Mouse (Mus musculus): ENCODE results near the gene Pnpt1. TPM values are rescaled to one million over a fixed set of nuclear protein-coding genes. Genes with fewer than 3 reads are reported as not detected.

Pnpt1 gene
- polyA plus RNA-seq (2012; rRNA removed), result 4.6 and 5.4 TPM in 2 replicates

- peak; percentile 87 for DNase-seq
- WGBS, result under 1% methylated on average over 50 of the region's 50 CpGs
- Histone ChIP-seq H3K4me1 (ENCODE audit: control insufficient read depth, insufficient read depth, low read length) (no peaks in the 10 kb centered on the region; the same call in 1 of the 2 replicates), H3K4me3 (replicated peaks; ENCODE audit: extremely low read depth, low read depth, low read length) (peak within 1 kb of the TSS; percentile 81)
- TF ChIP-seq POLR2A (IDR thresholded peaks at IDR 0.05; ENCODE audit: borderline replicate concordance, extremely low read depth, low read depth, low read length), result peak; percentile 56; the same call in 1 of the 2 replicates
- no peak for TF ChIP-seq CTCF (IDR thresholded peaks at IDR 0.05; ENCODE audit: insufficient read depth, low read length)
Measured at GRCm38 (mm10) chr11:29130385-29131355, at the start of gene Pnpt1. Pnpt1 (plus strand) TSS chr11:29130744.

GRCm38 (mm10) chr11:29092403-29092802 is 38.1 kb upstream of the Pnpt1 start:
- no peak for DNase-seq
- 69% methylated on average over 2 of the region's 2 CpGs for WGBS
- no peak overlapping the region for H3K4me3 ChIP-seq (replicated peaks; ENCODE audit: extremely low read depth, low read depth, low read length)
- H3K4me1 ChIP-seq (ENCODE audit: control insufficient read depth, insufficient read depth, low read length), result no peaks in the 10 kb centered on the region
- TF ChIP-seq POLR2A (IDR thresholded peaks at IDR 0.05; ENCODE audit: borderline replicate concordance, extremely low read depth, low read depth, low read length) (no peak), CTCF (IDR thresholded peaks at IDR 0.05; ENCODE audit: insufficient read depth, low read length) (no peak)

DNA sequence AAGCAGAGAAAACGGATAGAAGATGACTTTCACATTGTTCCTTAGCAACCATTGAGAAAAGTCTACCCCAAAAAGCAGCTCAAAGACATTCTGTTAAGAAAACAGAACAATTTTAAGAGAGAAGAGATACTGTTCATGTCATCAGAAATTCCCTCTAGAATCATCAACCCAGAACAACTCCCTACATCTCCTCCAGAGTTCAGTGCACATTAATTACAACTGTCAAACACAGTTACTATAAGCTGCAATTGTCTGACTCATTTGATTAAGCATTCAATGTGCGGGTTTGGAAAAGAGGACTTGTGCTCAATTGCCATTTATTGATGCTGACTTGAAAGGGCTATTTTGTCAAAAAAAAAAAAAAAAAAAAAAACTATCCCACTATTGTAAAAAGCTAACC is 31.6 kb upstream of the Pnpt1 start:
- no peak for DNase-seq
- TF ChIP-seq POLR2A (IDR thresholded peaks at IDR 0.05; ENCODE audit: borderline replicate concordance, extremely low read depth, low read depth, low read length) (no peak), CTCF (IDR thresholded peaks at IDR 0.05; ENCODE audit: insufficient read depth, low read length) (no peak)
- H3K4me1 ChIP-seq (ENCODE audit: control insufficient read depth, insufficient read depth, low read length), result no peaks in the 10 kb centered on the region
- WGBS, result 49% methylated on average over 2 of the region's 2 CpGs
- no peak overlapping the region for H3K4me3 ChIP-seq (replicated peaks; ENCODE audit: extremely low read depth, low read depth, low read length)

DNA sequence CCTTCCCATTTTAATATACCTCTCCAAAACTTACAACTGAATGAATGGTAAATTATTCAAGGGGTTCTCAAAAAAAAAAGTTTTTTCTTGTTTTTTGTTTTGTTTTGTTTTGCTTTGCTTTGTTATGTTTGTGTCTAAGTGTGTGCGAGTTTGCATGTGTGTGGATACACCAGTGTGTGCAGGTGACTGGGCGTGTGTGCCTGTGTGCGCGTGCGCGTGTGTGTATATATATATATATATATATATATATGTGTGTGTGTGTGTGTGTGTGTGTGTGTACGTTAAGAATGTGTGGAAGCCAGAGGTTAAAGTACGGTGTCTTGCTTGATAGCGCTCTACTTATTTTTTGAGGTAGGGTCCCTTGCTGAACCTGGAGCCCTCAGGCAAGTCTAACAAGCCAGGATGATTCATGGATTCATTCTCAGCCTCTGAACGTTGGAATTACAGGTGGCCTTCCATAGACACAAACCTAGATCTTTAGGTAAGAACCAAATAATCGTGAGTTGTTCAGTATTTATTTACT is 621 bp upstream of the Pnpt1 start:
- TF ChIP-seq CTCF (IDR thresholded peaks at IDR 0.05; ENCODE audit: insufficient read depth, low read length) (no peak), POLR2A (IDR thresholded peaks at IDR 0.05; ENCODE audit: borderline replicate concordance, extremely low read depth, low read depth, low read length) (no peak)
- 42% methylated on average over 11 of the region's 11 CpGs for WGBS
- Histone ChIP-seq H3K4me1 (ENCODE audit: control insufficient read depth, insufficient read depth, low read length) (no peaks in the 10 kb centered on the region; the same call in 1 of the 2 replicates), H3K4me3 (replicated peaks; ENCODE audit: extremely low read depth, low read depth, low read length) (peak overlapping the region; percentile 81)
- no peak for DNase-seq

GRCm38 (mm10) chr11:29140671-29141070 is 10.1 kb downstream of the Pnpt1 start:
- 63% methylated on average over 1 of the region's 1 CpGs for WGBS
- Histone ChIP-seq H3K4me1 (ENCODE audit: control insufficient read depth, insufficient read depth, low read length) (no peaks in the 10 kb centered on the region), H3K4me3 (replicated peaks; ENCODE audit: extremely low read depth, low read depth, low read length) (no peak overlapping the region)
- TF ChIP-seq POLR2A (IDR thresholded peaks at IDR 0.05; ENCODE audit: borderline replicate concordance, extremely low read depth, low read depth, low read length) (no peak), CTCF (IDR thresholded peaks at IDR 0.05; ENCODE audit: insufficient read depth, low read length) (no peak)
- no peak for DNase-seq

DNA sequence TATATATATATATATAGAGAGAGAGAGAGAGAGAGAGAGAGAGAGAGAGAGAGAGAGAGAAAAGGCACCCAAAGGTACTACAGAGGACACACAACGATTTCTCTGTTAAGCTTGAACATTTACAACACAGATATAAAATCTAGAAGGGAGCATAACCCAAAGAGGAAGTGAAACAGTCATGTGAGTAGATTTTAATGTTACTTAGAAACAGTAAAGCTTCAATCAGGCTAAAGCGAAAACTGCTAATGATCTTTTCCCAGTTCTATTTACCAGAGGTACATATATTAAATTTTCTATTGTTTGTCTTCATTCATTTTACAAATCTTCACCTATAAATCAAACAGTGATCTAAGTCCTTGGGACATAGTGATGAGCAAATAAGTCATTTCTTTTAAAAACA is 18.4 kb downstream of the Pnpt1 start:
- WGBS, result 92% methylated on average over 2 of the region's 2 CpGs
- Histone ChIP-seq H3K4me1 (ENCODE audit: control insufficient read depth, insufficient read depth, low read length) (no peaks in the 10 kb centered on the region), H3K4me3 (replicated peaks; ENCODE audit: extremely low read depth, low read depth, low read length) (no peak overlapping the region)
- no peak for TF ChIP-seq POLR2A (IDR thresholded peaks at IDR 0.05; ENCODE audit: borderline replicate concordance, extremely low read depth, low read depth, low read length)
- TF ChIP-seq CTCF (IDR thresholded peaks at IDR 0.05; ENCODE audit: insufficient read depth, low read length), result no peak
- DNase-seq, result no peak

DNA sequence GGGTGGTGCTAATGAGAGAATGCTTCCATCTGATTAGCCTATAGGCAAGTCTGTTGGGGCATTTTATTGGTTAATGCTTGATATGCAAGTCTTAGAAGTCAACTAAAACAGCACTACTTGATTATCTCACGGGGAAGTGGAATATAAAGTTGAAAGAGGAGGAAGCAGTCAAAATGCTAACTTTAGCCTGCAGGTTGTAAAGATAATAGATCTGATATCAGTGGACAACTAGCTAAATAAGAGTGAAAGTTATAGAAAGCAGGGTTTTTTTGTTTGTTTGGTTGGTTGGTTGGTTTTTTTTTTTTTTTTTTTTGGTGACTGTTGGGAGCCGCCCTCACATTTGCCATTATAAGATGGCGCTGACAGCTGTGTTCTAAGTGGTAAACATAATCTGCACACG is 33.0 kb downstream of the Pnpt1 start:
- no peak for DNase-seq
- TF ChIP-seq POLR2A (IDR thresholded peaks at IDR 0.05; ENCODE audit: borderline replicate concordance, extremely low read depth, low read depth, low read length) (no peak), CTCF (IDR thresholded peaks at IDR 0.05; ENCODE audit: insufficient read depth, low read length) (no peak)
- Histone ChIP-seq H3K4me1 (ENCODE audit: control insufficient read depth, insufficient read depth, low read length) (no peaks in the 10 kb centered on the region), H3K4me3 (replicated peaks; ENCODE audit: extremely low read depth, low read depth, low read length) (no peak overlapping the region)
- 90% methylated on average over 4 of the region's 4 CpGs for WGBS

DNA sequence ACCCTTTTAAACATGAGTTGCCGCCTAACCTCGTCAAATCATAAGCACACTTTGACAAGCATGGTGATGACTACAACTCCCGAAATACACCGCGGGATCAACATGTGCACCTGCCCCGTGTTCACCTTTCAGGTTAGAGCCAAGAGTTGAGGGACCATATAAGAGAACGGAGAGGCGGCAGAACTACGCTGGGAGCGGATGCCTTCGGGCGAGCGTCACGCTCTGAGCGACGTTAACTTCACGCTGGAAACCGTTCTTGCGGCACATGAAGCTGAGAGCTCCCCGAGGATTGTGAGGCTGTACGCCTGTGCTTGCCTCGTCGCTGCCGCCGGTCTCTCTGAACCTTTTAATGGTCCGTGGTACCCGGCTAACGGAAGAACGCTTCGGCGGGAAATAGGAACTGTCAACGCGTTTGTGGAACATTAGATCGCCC is 41.4 kb downstream of the Pnpt1 start:
- TF ChIP-seq POLR2A (IDR thresholded peaks at IDR 0.05; ENCODE audit: borderline replicate concordance, extremely low read depth, low read depth, low read length) (peak; percentile 33; the same call in 1 of the 2 replicates), CTCF (IDR thresholded peaks at IDR 0.05; ENCODE audit: insufficient read depth, low read length) (no peak)
- Histone ChIP-seq H3K4me1 (ENCODE audit: control insufficient read depth, insufficient read depth, low read length) (peaks cover 8% of the 10 kb centered on the region), H3K4me3 (replicated peaks; ENCODE audit: extremely low read depth, low read depth, low read length) (peak overlapping the region; percentile 100)
- under 1% methylated on average over 34 of the region's 34 CpGs for WGBS
- peak; percentile 57 for DNase-seq

- under 1% methylated on average over 50 of the region's 50 CpGs for WGBS
- peak; percentile 96 for DNase-seq
- TF ChIP-seq CTCF (IDR thresholded peaks at IDR 0.05; ENCODE audit: insufficient read depth, low read length) (no peak), POLR2A (IDR thresholded peaks at IDR 0.05; ENCODE audit: borderline replicate concordance, extremely low read depth, low read depth, low read length) (peak; percentile 56; the same call in 1 of the 2 replicates)
Measured at GRCm38 (mm10) chr11:29172563-29173124, 42.1 kb downstream of the Pnpt1 start, which contains the start of gene Ppp4r3b. Ppp4r3b (plus strand) TSS chr11:29172890.

More at GRCm38 (mm10) chr11:29172563-29173124, 42.1 kb downstream of the Pnpt1 start, which contains the start of gene Ppp4r3b:
- peaks cover 8% of the 10 kb centered on the region for H3K4me1 ChIP-seq (ENCODE audit: control insufficient read depth, insufficient read depth, low read length)
- peak within 1 kb of the TSS; percentile 100 for H3K4me3 ChIP-seq (replicated peaks; ENCODE audit: extremely low read depth, low read depth, low read length)

Measured in lung, adult 2 months (tissue).